Mouse (Mus musculus) E14TG2a.4 (cell line): Measurements from ENCODE around the gene Hmg20a.

Source experiments
- CTCF ChIP-seq: conservative IDR thresholded peaks from 2 replicates; pipeline ENCODE4 v1.5.1; 2014; ENCODE audit warnings: low read length
- NANOG ChIP-seq: IDR thresholded peaks from 2 replicates; pipeline ENCODE4 v1.6.1; 2014; ENCODE audit warnings: borderline replicate concordance, low read length, mixed read lengths

- TF ChIP-seq CTCF (no peak), NANOG (no peak)
Observed at GRCm38 (mm10) chr9:56460987-56461386, 42.6 kb downstream of the Hmg20a start.
